Mouse (Mus musculus) brain, embryonic 18.5 days (tissue): Measurements from ENCODE around the gene Thrap3.
"Not testable (repeated sequence)": the region's sequence is repeated elsewhere in the genome, so short reads cannot be mapped to it uniquely, and the experiment has no call there.

Experiments used
- DNase-seq: peaks from one replicate; pipeline ENCODE4 v3.0.0-alpha.2; 2012; ENCODE audit warnings: low read depth, low spot score

Thrap3 gene

DNA sequence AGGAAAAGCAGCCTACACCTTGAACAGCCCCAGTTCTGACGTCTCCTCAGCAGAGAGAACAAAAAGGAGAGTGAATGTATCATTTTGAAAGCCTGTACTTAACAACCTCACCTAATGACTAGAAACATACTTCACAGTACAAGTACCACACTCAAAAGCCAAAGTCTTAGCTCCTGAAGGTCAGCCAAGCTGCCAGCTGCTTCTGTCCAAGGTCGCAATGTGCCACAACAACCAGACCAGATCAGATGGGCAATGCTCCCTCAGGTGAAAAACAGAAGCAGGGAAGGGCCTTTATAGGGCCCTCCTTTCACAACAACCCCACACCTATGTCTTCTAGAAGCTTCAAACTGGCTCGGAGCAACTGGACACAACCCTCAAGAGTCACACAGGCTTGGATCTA is 36.5 kb downstream of the Thrap3 start:
- no peak for DNase-seq

DNA sequence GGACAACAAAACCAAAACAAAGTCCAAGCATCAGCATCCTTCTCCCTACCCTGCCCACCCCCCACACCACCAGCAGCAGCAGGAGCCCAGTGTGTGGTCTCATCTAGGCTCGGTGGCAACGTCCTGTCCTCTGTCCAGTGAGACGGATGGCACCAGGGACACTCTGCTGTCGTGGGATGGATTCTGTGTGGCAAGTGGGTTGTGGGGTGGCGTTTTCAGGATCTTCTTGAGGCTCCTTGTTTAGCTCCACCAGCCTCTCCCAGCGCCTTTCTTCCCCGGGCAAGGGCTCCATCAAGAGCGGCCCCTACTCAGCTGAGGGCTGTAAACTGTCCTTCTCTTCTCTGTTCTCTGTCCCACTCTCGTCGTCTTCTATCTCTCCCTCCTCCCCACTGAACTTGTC is 37.5 kb downstream of the Thrap3 start:
- DNase-seq: not testable (repeated sequence)

- no peak for DNase-seq
Observed at GRCm38 (mm10) chr4:126163685-126164084, 38.9 kb downstream of the Thrap3 start.

DNA sequence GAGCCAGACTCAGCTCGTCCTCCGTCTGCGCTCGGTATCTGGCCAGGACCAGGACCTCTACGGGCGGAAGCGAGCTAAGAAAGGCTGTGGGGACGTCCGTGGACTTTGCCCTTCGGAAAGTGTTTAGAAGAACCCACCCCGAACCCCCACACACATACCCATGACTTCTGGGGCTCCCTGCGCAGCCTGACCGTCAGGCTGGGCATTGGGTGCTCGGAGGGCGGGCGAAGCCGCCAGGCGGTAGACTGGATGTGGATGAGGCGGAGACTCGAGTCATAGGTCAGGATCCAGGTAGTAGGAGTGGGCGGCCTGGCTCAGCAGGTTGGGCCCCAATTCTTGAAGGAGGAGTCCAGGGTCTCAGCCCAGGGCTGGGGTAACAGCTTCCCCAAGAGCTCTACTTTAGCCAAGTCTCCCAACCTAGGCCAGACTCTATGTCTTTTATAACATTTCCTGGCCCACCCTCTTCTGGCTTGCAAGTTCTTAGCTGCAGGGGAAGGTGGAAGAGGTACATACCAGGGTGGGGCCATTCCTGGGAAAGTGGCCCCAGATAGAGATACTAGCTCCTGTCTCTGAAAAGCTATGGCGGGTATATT is 39.4 kb downstream of the Thrap3 start, which contains the start of gene Sh3d21:
TSS of gene Sh3d21 (minus strand) at position 425 of the 593 bp plus-strand sequence.
- DNase-seq: no peak

GRCm38 (mm10) chr4:126162544-126163066 is 40.0 kb downstream of the Thrap3 start:
- DNase-seq: peak; percentile 40

GRCm38 (mm10) chr4:126161986-126162385 is 40.6 kb downstream of the Thrap3 start:
- DNase-seq: no peak

DNA sequence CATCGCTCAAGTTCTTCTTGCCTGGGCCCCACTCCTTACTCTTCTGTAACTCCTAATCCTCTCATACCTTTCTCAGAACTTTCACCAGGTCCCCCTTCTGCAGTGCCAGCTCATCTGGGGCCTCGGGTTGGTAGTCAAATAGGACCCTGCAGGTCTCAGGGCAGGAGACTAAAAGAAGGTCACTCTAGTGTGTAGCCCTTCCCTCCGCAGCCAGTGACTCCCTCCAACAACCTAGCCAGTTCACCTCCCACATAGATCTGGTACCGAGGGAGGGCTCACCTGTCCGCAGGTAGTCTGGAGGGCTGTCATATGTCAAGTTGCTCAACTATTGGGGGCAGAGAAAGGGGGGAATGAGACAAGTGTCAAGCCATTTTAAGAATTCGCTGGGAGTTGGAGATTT is 41.1 kb downstream of the Thrap3 start:
- DNase-seq: no peak

DNA sequence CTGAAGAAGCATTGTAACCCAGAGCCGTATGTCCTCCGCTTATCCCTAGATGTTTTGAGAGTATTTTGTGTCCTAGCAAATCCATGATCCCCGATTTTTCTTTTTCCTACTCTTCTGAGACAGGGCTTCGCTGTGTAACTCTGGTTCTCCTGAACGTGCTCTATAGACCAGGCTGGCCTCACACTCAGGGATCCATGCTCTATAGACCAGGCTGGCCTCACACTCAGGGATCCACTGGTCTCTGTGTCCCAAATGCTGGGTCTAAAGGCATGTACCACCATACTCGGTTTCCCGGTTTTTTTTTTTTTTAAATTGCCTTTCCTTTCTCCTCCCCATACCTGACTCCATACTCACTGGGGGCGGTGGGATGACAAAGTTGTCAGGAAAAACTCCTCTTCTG is 41.6 kb downstream of the Thrap3 start:
- DNase-seq: no peak

GRCm38 (mm10) chr4:126159455-126159854 is 43.1 kb downstream of the Thrap3 start:
- DNase-seq: no peak

- no peak for DNase-seq
Observed at GRCm38 (mm10) chr4:126157562-126157961, 45.0 kb downstream of the Thrap3 start.

DNA sequence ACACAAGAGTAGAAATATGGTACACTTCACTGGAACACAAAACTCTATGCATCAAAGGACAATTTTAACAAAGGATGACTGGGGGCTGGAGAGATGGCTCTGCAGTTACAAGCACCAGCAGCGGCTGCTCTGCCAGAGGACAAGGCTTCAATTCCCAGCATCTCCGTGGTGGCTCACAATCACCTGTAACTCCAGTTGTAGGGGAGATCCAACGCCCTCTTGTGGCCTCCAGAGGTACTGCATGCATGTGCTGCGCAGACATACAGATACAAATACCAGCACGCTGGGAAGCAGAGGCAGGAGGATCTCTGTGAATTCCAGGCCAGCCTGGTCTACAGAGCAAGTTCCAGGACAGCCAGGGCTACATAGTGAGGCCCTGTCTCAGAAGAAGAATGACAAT is 45.9 kb downstream of the Thrap3 start:
- DNase-seq: no peak

GRCm38 (mm10) chr4:126155869-126156268 is 46.7 kb downstream of the Thrap3 start:
- no peak for DNase-seq

- no peak for DNase-seq
Observed at GRCm38 (mm10) chr4:126155183-126155582, 47.4 kb downstream of the Thrap3 start.

GRCm38 (mm10) chr4:126152864-126153263 is 49.7 kb downstream of the Thrap3 start:
- no peak for DNase-seq

- DNase-seq: no peak
Observed at GRCm38 (mm10) chr4:126151701-126152440, 50.7 kb downstream of the Thrap3 start.

DNA sequence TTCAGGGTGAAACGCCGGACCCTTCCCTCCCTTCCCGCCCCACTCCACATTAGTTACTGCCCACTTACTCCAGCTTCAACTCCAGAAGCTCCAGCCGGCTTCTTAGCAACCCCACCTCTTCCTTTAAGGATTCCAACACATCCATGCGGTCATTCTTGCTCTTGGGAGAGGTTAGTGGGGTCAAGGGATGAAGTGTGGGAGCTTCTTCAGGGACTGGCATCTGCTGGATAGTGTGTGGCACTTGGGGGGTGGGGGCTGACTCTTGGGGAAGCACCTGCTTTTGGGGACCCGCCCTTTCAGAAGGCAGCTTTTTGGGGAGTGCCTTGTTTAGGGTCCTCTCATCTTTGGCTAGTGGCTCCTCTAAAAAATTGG is 51.6 kb downstream of the Thrap3 start:
- DNase-seq: no peak

DNA sequence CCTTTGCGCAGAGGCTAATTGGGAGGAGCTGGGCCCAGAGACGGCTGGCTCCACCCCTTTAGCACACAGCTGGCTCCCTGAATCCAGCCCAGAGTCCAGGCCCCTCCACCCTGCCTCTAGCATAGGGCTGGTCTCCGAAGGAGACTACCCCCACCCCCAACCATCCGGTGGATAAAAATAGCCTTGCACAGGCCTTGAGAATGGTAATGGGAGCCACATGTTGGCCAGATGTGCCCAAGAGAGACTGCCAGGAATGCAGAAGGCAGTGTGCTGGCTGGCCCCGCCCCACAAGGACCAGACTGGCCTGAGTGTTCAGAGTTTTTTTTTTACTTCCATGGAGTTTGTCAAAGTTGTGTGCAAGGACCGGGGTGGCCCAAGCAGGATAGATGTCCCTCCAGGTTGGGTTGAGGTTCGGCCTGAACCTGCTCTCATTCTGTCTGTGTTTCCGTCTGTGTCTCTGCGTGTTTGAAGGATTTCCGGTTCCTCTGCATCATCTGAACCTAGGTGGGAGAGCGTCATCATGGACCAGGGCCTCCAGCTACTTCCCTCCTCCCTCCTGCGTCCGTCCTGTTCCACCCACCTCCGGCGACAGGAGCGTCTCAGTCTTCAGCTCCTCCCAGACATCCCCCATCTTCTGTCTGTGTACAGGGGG is 52.1 kb downstream of the Thrap3 start:
- no peak for DNase-seq

GRCm38 (mm10) chr4:126149798-126150197 is 52.8 kb downstream of the Thrap3 start:
- no peak for DNase-seq

- DNase-seq: no peak
Observed at GRCm38 (mm10) chr4:126149041-126149676, 53.4 kb downstream of the Thrap3 start.

DNA sequence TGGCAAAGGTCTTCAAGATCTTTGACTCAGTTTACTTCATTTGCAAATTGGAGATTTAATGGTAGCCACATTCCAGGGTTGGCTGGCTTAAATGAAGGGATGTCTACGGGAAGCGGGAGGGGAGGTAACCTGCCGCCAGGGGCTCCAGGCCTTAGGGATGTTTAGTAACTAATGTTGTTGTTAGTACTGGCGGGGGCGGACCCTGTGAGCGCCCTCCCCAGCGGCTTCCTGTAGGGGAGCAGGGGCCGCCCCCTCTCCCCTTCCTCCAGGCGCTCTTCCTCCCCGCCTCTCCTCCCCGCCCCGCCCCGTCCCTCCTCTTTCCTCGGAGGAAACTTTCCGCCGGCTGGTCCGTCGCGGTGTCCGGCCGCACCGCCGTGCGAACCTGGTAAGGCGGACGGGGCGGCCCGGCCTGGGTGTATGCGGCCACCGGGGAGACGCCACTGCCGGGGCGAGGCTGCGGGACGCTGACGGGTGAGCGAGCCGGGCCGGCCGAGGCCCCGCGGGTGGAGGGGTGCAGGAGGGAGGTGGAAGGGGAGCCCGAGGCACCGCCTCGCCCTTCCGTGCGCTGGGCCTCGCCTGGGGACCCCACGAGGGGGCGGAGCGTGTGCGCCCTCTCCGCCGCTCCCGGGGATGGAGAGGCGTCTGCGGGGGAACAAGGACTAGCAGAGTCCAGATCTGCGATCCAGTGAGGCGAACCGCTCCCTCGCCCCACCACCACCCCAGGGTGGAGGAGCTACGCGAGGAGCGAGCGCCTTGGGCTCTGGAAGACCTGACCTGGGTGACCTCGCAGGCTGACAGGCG is 54.2 kb downstream of the Thrap3 start:
- no peak for DNase-seq

DNA sequence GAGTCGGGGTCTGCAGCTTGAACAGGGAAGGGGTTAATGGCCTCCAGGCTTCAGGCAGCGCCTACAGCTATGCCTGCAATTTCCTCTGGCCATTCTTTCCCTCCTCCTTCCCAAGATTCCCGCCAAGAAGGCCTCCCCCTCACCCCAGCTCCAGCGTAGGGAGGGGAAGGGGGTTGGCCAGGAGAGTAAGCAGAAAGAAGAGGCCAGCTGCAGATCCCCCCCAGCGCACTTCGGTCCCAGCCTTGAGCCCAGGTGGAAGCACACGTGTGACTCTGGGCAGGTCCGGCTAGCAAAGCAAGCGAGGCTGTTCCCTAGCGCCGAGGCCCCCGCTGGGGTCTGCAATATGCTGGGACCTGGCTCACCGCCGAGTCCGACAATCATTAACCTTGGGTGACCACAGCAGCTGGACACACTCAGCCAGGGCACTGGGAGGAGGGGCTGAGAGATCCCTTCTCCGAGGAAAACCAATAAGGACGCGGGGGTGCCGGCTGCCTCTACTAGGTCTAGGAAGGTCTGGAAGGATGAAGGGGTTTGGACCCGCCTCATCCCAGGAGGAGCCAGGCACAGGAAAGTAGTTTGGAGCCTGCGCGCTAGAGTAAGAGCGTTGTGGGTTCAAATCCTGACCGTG is 54.9 kb downstream of the Thrap3 start, which contains the start of gene Eva1b:
TSS of gene Eva1b (plus strand) at position 212 of the 628 bp plus-strand sequence.
- DNase-seq: no peak
